Mouse (Mus musculus): ENCODE data around the gene Olfr944.

Olfr944 gene

DNA sequence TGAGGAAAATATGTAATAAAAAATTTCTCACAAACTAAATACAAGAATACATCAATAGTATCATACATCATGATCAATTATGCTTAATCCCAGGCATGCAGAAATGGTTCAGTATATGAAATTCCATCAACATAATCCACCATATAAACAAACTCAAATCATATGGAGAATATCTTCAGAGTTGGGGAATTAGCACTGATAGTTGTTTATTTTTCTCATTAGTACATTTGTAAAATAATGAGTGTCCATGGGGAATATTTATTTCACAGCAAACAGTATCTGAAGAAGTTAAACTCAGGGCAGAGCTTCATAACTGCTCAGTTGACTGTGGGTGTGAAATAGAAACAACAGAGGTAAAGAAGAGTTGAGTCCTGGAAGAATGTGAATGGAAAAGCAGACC is at the start of gene Olfr944:
Gene Olfr944 (plus strand): TSS at position 301 of the 400 bp plus-strand sequence.
- no peak for DNase-seq (ENCODE audit: low read depth)

- no peak for DNase-seq (ENCODE audit: low read depth)
These were observed 49.3 kb upstream of the Olfr944 start for GRCm38 (mm10) chr9:39152401-39152800.

DNA sequence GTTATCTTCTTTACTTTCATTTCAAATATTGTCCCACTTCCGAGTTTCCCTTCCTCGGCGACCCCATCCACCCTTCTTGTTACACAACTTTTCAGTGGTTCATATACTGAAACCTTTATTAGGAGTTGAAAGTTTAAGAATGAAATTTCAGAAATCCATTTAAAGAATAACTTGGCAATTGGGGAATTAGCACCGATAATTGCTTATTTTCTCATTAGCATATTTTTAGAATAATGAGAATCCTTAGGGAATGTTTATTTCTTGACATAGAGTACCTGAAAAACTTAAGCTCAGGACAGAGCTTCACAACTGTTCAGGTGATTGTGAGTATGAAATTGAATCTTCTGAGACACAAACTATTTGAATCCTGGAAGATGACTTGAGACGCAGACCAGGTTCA is 35.7 kb upstream of the Olfr944 start, which contains the start of gene Olfr943:
Gene Olfr943 (plus strand): TSS at position 301 of the 400 bp plus-strand sequence.
- DNase-seq (ENCODE audit: low read depth): no peak

- no peak for DNase-seq (ENCODE audit: low read depth)
These were observed 48.2 kb downstream of the Olfr944 start, which contains the start of gene Olfr1537 for GRCm38 (mm10) chr9:39249894-39250293. Gene Olfr1537, minus strand, starts transcription at chr9:39249994.
